Mouse (Mus musculus): ENCODE results near the gene Emc3.
A peak's percentile ranks its signal among the peaks of the same experiment; 100 is the strongest.

DNA sequence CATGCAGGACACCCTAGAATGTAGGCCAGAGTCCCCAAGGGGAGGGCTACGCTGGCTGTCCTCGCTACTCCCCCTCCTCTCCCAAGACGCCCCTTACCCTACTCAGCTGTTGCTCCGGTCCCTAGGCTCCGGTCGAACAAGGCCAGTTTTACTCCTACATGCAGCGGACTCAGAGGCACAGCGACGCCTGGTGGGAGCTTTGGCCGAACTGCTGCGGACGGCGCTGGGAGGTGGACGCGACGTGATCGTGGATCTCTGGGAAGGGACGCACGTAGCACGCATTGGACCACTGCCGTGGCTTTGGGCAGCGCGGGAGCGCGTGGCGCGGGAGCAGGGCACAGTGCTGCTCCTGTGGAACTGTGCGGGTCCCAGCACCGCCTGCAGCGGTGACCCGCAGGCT lies 62.0 kb downstream of the Emc3 start:
- peak; percentile 64; the same call in 1 of the 2 replicates for TF ChIP-seq CTCF (IDR thresholded peaks at IDR 0.05; ENCODE audit: borderline replicate concordance, control insufficient read depth, extremely low read depth, insufficient read depth, low read length, poor library complexity)
- TF ChIP-seq POLR2A (IDR thresholded peaks at IDR 0.05; ENCODE audit: control insufficient read depth, extremely low read depth, insufficient read depth, low read length, poor library complexity): no peak

Data from thymus, adult 2 months (tissue).